Mouse (Mus musculus) liver, adult 2 months (tissue): Measurements from ENCODE around the gene Nsun7.

Source experiments
- CTCF ChIP-seq: fragments of 200-500 bp; IDR thresholded peaks from 2 replicates; pipeline ENCODE4 v1.5.1; 2011; ENCODE audit warnings: low read depth, low read length, control low read depth
- POLR2A ChIP-seq: fragments of 200-500 bp; IDR thresholded peaks from 2 replicates; pipeline ENCODE4 v1.6.1; 2011; ENCODE audit warnings: low read length, control low read depth; ENCODE audit not compliant: insufficient read depth; ENCODE audit errors: extremely low read depth

- TF ChIP-seq POLR2A (no peak), CTCF (no peak)
Measured at GRCm38 (mm10) chr5:66241894-66242293, 17.8 kb upstream of the Nsun7 start.
